Mouse (Mus musculus): Measurements from ENCODE around the gene Pola1. TPM values are rescaled to one million over a fixed set of nuclear protein-coding genes. Genes with fewer than 3 reads are reported as not detected.

The Pola1 gene
- polyA plus RNA-seq, 1 experiment from 2014 or later = 5.1 TPM

DNA sequence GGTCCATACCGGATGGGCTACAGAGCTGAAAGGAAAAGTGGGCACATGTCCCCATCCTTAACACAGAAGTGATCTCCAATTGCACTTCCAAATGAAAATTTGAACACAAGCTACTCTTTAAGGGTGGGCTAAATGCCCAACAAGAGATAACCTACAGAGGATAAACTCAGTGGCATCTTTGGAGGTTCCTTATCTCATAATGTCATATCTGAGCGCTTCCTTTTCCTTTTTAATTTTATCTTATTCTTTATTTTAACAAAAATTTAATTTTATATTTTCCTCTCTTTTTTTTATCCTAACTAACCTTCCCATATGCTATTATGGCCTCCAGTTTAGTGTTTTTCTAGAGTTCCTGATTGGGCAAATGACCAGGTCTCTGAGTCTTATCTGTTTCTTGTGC is 18.8 kb upstream of the Pola1 start:
- no peaks in the 10 kb centered on the region for H3K4me1 ChIP-seq (replicated peaks; ENCODE audit: control insufficient read depth, insufficient read depth, low read length)
- DNase-seq (ENCODE audit: low spot score) (no peak), ATAC-seq (ENCODE audit: low FRiP score) (no peak)
- whole genome bisulfite sequencing = 90% methylated on average over 2 of the region's 2 CpGs
- no peaks in the 10 kb centered on the region for H3K27me3 ChIP-seq (ENCODE audit: control insufficient read depth, insufficient read depth, low read length)
- no peak overlapping the region for H3K4me2 ChIP-seq (replicated peaks)
- no peaks in the 10 kb centered on the region for H3K36me3 ChIP-seq (replicated peaks; ENCODE audit: control insufficient read depth, insufficient read depth)
- H3K4me3 ChIP-seq (replicated peaks; ENCODE audit: low read length) = no peak overlapping the region
- no peaks in the 10 kb centered on the region for H3K9me3 ChIP-seq (ENCODE audit: control insufficient read depth, low read length)
- no peak overlapping the region for H3K9ac ChIP-seq
- H3K27ac ChIP-seq = no peak overlapping the region

DNA sequence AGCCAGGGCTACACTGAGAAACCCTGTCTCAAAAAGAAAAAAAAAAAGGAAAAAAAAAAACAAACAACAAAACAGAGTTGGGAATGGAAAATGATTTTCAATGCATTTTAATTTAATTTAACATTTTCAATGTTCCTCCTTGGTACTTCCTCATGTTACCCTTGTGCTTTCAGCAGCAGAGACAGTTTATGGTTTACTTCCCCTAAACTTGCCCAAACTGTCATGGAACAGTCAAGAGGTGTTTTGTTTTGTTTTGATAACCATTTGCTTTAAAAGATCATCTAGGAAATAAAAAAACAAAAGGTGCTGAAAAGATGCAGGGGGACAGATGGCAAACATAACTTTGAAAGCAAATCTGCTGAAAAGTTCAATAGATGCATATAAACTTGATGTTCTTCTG is 12.1 kb upstream of the Pola1 start:
- no peak overlapping the region for H3K4me2 ChIP-seq (replicated peaks)
- no peaks in the 10 kb centered on the region for H3K36me3 ChIP-seq (replicated peaks; ENCODE audit: control insufficient read depth, insufficient read depth)
- no peak overlapping the region for H3K27ac ChIP-seq
- H3K4me1 ChIP-seq (replicated peaks; ENCODE audit: control insufficient read depth, insufficient read depth, low read length) = no peaks in the 10 kb centered on the region
- H3K27me3 ChIP-seq (ENCODE audit: control insufficient read depth, insufficient read depth, low read length) = no peaks in the 10 kb centered on the region
- no peak overlapping the region for H3K9ac ChIP-seq
- DNase-seq (ENCODE audit: low spot score) = no peak
- ATAC-seq (ENCODE audit: low FRiP score) = no peak
- H3K4me3 ChIP-seq (replicated peaks; ENCODE audit: low read length) = no peak overlapping the region
- no peaks in the 10 kb centered on the region for H3K9me3 ChIP-seq (ENCODE audit: control insufficient read depth, low read length)

DNA sequence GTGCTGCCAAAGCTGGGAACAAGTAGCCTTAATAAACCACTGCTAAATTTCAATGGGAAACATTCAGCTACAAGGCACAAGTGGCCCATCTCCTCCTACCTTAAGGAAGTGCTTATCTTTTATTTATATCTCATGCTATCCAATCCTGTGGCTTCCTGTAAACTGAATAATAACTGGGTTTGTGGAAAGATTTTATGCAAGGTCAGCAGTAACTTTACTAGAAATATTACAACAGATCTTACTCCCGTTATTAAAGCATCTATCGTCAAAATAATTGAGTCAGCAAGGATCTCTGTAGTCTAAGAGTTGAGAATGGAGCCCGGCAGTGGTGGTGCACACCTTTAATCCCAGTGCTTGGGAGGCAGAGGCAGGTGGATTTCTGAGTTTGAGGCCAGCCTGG is 11.6 kb upstream of the Pola1 start:
- DNase-seq (ENCODE audit: low spot score) (no peak), ATAC-seq (ENCODE audit: low FRiP score) (no peak)
- no peak overlapping the region for H3K9ac ChIP-seq
- H3K36me3 ChIP-seq (replicated peaks; ENCODE audit: control insufficient read depth, insufficient read depth) = no peaks in the 10 kb centered on the region
- WGBS = 90% methylated on average over 3 of the region's 3 CpGs
- no peaks in the 10 kb centered on the region for H3K9me3 ChIP-seq (ENCODE audit: control insufficient read depth, low read length)
- H3K27ac ChIP-seq = no peak overlapping the region
- H3K27me3 ChIP-seq (ENCODE audit: control insufficient read depth, insufficient read depth, low read length) = no peaks in the 10 kb centered on the region
- no peak overlapping the region for H3K4me3 ChIP-seq (replicated peaks; ENCODE audit: low read length)
- H3K4me2 ChIP-seq (replicated peaks) = no peak overlapping the region
- no peaks in the 10 kb centered on the region for H3K4me1 ChIP-seq (replicated peaks; ENCODE audit: control insufficient read depth, insufficient read depth, low read length)

DNA sequence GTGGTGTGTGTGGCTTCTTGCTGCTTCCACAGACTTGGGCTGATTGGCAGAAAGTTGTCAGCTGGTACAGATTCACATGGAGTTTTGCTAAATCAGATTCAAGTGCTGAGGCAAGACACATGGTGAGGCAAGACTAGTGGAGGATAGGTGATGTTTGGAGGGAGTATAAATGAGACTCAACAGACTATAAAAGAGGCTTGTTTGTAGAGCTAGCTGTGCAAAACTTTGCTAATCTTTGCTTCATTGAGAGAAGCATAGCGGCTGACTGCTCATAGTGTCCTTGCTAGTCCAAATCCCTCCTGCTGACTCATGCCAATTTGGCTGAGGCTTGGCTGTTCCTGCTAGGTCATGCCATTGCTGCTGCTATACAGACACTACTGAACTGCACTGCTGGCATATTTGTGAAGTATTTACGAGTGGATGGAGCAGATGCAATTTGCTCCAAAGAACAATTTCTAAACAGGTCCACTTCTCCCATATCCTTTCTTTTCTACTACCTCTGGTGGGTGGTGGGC is 3.0 kb upstream of the Pola1 start:
- no peak for ATAC-seq (ENCODE audit: low FRiP score)
- no peak for DNase-seq (ENCODE audit: low spot score)
- Histone ChIP-seq H3K27me3 (ENCODE audit: control insufficient read depth, insufficient read depth, low read length) (no peaks in the 10 kb centered on the region), H3K4me3 (replicated peaks; ENCODE audit: low read length) (no peak overlapping the region), H3K9ac (no peak overlapping the region), H3K9me3 (ENCODE audit: control insufficient read depth, low read length) (no peaks in the 10 kb centered on the region), H3K36me3 (replicated peaks; ENCODE audit: control insufficient read depth, insufficient read depth) (no peaks in the 10 kb centered on the region), H3K27ac (no peak overlapping the region), H3K4me1 (replicated peaks; ENCODE audit: control insufficient read depth, insufficient read depth, low read length) (no peaks in the 10 kb centered on the region), H3K4me2 (replicated peaks) (no peak overlapping the region)
- 85% methylated on average over 2 of the region's 2 CpGs for WGBS

DNA sequence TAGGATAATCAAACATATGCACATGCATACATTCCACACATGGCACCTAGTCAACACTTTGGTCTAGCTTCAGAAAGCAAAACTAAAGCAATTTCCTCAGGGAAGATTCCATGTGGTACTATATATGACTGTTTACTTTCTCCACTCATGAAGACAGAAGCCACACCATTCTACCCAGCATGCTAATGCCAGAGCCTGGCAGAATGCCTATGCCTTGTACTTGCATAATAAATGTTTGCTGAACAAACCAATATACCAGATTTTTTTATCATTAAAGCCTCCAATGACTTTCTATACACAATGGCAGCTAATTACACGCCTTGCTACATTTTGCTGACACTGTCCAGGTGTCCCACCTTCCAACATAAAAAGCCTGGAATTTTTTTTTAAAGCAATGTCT is 1.7 kb downstream of the Pola1 start:
- WGBS = 59% methylated on average over 1 of the region's 1 CpGs
- ATAC-seq (ENCODE audit: low FRiP score) = no peak

GRCm38 (mm10) chrX:93602214-93602613 is 29.7 kb downstream of the Pola1 start:
- Histone ChIP-seq H3K4me1 (replicated peaks; ENCODE audit: control insufficient read depth, insufficient read depth, low read length) (no peaks in the 10 kb centered on the region), H3K4me3 (replicated peaks; ENCODE audit: low read length) (no peak overlapping the region), H3K27ac (no peak overlapping the region), H3K9ac (no peak overlapping the region), H3K4me2 (replicated peaks) (no peak overlapping the region), H3K36me3 (replicated peaks; ENCODE audit: control insufficient read depth, insufficient read depth) (0 out of 2 replicates have a peak, but pooled peaks cover 4% of the 10 kb centered on the region), H3K9me3 (ENCODE audit: control insufficient read depth, low read length) (no peaks in the 10 kb centered on the region), H3K27me3 (ENCODE audit: control insufficient read depth, insufficient read depth, low read length) (no peaks in the 10 kb centered on the region)
- 79% methylated on average over 1 of the region's 1 CpGs for WGBS
- ATAC-seq (ENCODE audit: low FRiP score) (no peak), DNase-seq (ENCODE audit: low spot score) (no peak)

More for the DNA sequence above, 1.7 kb downstream of the Pola1 start:
- DNase-seq (ENCODE audit: low spot score) = no peak
- H3K4me3 ChIP-seq (replicated peaks; ENCODE audit: low read length) = no peak overlapping the region
- H3K9me3 ChIP-seq (ENCODE audit: control insufficient read depth, low read length) = no peaks in the 10 kb centered on the region
- H3K4me2 ChIP-seq (replicated peaks) = no peak overlapping the region
- H3K27ac ChIP-seq = no peak overlapping the region
- H3K36me3 ChIP-seq (replicated peaks; ENCODE audit: control insufficient read depth, insufficient read depth) = no peaks in the 10 kb centered on the region
- no peak overlapping the region for H3K9ac ChIP-seq
- no peaks in the 10 kb centered on the region for H3K4me1 ChIP-seq (replicated peaks; ENCODE audit: control insufficient read depth, insufficient read depth, low read length)
- H3K27me3 ChIP-seq (ENCODE audit: control insufficient read depth, insufficient read depth, low read length) = no peaks in the 10 kb centered on the region

GRCm38 (mm10) chrX:93594283-93594682 is 37.7 kb downstream of the Pola1 start:
- Histone ChIP-seq H3K4me3 (replicated peaks; ENCODE audit: low read length) (no peak overlapping the region), H3K4me1 (replicated peaks; ENCODE audit: control insufficient read depth, insufficient read depth, low read length) (no peaks in the 10 kb centered on the region), H3K9ac (no peak overlapping the region), H3K4me2 (replicated peaks) (no peak overlapping the region), H3K27me3 (ENCODE audit: control insufficient read depth, insufficient read depth, low read length) (no peaks in the 10 kb centered on the region), H3K27ac (no peak overlapping the region), H3K9me3 (ENCODE audit: control insufficient read depth, low read length) (no peaks in the 10 kb centered on the region), H3K36me3 (replicated peaks; ENCODE audit: control insufficient read depth, insufficient read depth) (no peaks in the 10 kb centered on the region)
- no peak for ATAC-seq (ENCODE audit: low FRiP score)
- DNase-seq (ENCODE audit: low spot score) = no peak
- 93% methylated on average over 4 of the region's 4 CpGs for WGBS

DNA sequence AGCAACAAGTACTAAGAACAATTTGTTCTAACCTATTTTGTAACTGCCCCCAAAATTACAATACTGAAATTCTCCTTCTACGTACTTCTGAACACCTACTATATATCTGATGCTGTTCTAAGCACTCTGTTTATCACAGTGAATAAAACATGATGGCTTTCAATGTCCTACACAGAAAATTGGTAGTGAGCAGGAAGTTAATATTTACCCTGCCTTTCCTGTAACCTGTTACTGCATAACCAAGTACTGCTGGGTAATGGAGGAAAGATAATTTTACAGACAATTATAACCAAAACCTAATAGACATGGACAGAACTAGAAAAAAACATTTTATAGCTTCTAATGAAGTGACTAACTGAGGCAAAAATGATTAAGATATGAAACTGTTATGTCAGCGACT is 51.0 kb downstream of the Pola1 start:
- DNase-seq (ENCODE audit: low spot score) (no peak), ATAC-seq (ENCODE audit: low FRiP score) (no peak)
- Histone ChIP-seq H3K4me1 (replicated peaks; ENCODE audit: control insufficient read depth, insufficient read depth, low read length) (no peaks in the 10 kb centered on the region), H3K9ac (no peak overlapping the region), H3K4me2 (replicated peaks) (no peak overlapping the region), H3K27ac (no peak overlapping the region), H3K4me3 (replicated peaks; ENCODE audit: low read length) (no peak overlapping the region), H3K9me3 (ENCODE audit: control insufficient read depth, low read length) (no peaks in the 10 kb centered on the region), H3K27me3 (ENCODE audit: control insufficient read depth, insufficient read depth, low read length) (no peaks in the 10 kb centered on the region), H3K36me3 (replicated peaks; ENCODE audit: control insufficient read depth, insufficient read depth) (no peaks in the 10 kb centered on the region)
- WGBS = 90% methylated on average over 2 of the region's 2 CpGs

DNA sequence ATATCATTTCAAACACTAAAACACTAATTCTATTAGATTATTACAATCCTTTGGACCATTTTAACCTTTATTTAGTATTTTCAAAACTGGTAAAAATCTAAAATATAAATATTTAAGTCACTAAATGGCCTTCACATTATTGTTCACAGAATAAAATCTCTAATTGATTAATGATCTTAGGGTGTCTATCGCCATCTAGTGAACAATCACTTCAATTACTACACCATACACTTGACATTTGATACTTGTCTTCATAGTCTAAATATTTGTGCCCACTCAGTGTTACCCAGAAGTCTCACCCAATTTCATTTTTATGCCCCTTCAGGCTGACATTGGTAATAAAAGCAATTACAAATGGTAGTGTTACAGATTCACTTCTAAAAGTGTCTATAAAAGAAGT is 74.8 kb downstream of the Pola1 start:
- DNase-seq (ENCODE audit: low spot score) (peak; percentile 39), ATAC-seq (ENCODE audit: low FRiP score) (no peak)
- Histone ChIP-seq H3K36me3 (replicated peaks; ENCODE audit: control insufficient read depth, insufficient read depth) (no peaks in the 10 kb centered on the region), H3K27me3 (ENCODE audit: control insufficient read depth, insufficient read depth, low read length) (no peaks in the 10 kb centered on the region), H3K4me1 (replicated peaks; ENCODE audit: control insufficient read depth, insufficient read depth, low read length) (no peaks in the 10 kb centered on the region), H3K4me3 (replicated peaks; ENCODE audit: low read length) (no peak overlapping the region), H3K27ac (no peak overlapping the region), H3K4me2 (replicated peaks) (no peak overlapping the region), H3K9me3 (ENCODE audit: control insufficient read depth, low read length) (no peaks in the 10 kb centered on the region), H3K9ac (no peak overlapping the region)
- 38% methylated on average over 1 of the region's 1 CpGs for WGBS

DNA sequence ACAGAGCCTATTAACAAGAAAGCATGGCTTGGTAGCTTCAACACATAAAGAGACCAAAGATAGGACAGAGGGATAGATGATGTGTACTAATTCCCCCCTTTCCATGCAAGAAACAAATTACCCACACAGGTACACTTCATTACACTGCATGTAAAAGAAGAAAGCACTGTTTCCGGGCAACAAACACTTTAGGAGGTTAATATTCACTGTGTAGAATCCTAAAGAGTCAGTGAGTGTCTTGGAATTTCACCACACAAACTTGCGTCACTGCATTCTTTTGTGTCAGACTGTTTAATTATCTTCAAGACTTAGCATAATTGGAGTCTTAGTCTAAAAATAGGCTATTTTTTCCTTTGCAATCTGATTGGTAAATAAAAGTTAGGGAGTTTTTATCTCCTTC is 92.2 kb downstream of the Pola1 start:
- no peak for ATAC-seq (ENCODE audit: low FRiP score)
- no peak for DNase-seq (ENCODE audit: low spot score)
- Histone ChIP-seq H3K9ac (no peak overlapping the region), H3K4me1 (replicated peaks; ENCODE audit: control insufficient read depth, insufficient read depth, low read length) (no peaks in the 10 kb centered on the region), H3K9me3 (ENCODE audit: control insufficient read depth, low read length) (no peaks in the 10 kb centered on the region), H3K36me3 (replicated peaks; ENCODE audit: control insufficient read depth, insufficient read depth) (no peaks in the 10 kb centered on the region), H3K4me2 (replicated peaks) (no peak overlapping the region), H3K27ac (no peak overlapping the region), H3K4me3 (replicated peaks; ENCODE audit: low read length) (no peak overlapping the region), H3K27me3 (ENCODE audit: control insufficient read depth, insufficient read depth, low read length) (no peaks in the 10 kb centered on the region)
- 75% methylated on average over 2 of the region's 2 CpGs for WGBS

All from hindbrain, embryonic 14.5 days (tissue).